Mouse (Mus musculus): ENCODE measurements around the gene Arhgap15. TPM values are rescaled to one million over a fixed set of nuclear protein-coding genes. Genes with fewer than 3 reads are reported as not detected.

Gene Arhgap15
- polyA plus RNA-seq, 1 experiment from 2014 or later = 1.1 TPM

GRCm38 (mm10) chr2:44140455-44140854, 391.8 kb downstream of the Arhgap15 start:
- H3K4me3 ChIP-seq (ENCODE audit: low read length) = no peak overlapping the region
- H3K9me3 ChIP-seq (ENCODE audit: low read length) = no peaks in the 10 kb centered on the region
- no peaks in the 10 kb centered on the region for H3K27me3 ChIP-seq (ENCODE audit: insufficient read depth, low read length)
- no peak overlapping the region for H3K9ac ChIP-seq (replicated peaks; ENCODE audit: low read length)
- no peak overlapping the region for H3K4me2 ChIP-seq (replicated peaks; ENCODE audit: low read depth, low read length)
- peaks cover 8% of the 10 kb centered on the region for H3K4me1 ChIP-seq (ENCODE audit: insufficient read depth, low read length)
- WGBS = 61% methylated on average over 4 of the region's 4 CpGs
- no peak overlapping the region for H3K27ac ChIP-seq (ENCODE audit: low read length)
- H3K36me3 ChIP-seq (ENCODE audit: insufficient read depth, low read length) = no peaks in the 10 kb centered on the region
- ATAC-seq (ENCODE audit: low FRiP score, low TSS enrichment) = no peak

DNA sequence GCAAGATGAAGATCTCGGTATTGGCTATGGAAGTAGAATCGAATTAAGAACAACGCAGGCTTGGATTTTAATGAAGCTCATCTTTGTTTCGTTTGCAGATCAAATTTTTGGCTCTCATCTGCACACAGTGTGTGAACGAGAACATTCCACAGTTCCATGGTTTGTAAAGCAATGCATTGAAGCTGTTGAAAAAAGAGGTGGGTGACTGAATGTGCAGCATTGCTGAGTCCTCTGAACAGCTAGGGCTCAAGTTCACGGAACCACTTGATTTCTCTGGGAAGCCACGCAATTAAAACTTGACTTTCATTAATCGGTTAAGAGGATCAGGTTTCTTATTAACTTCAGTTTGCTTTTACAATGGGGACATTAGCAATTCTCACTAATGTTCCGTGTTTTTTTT, 393.5 kb downstream of the Arhgap15 start:
- no peak; the same call in 1 of the 2 replicates for ATAC-seq (ENCODE audit: low FRiP score, low TSS enrichment)
- peak overlapping the region; percentile 66; the same call in 1 of the 2 replicates for H3K27ac ChIP-seq (ENCODE audit: low read length)
- H3K4me2 ChIP-seq (replicated peaks; ENCODE audit: low read depth, low read length) = no peak overlapping the region
- peaks cover 8% of the 10 kb centered on the region for H3K4me1 ChIP-seq (ENCODE audit: insufficient read depth, low read length)
- no peaks in the 10 kb centered on the region for H3K36me3 ChIP-seq (ENCODE audit: insufficient read depth, low read length)
- H3K4me3 ChIP-seq (ENCODE audit: low read length) = no peak overlapping the region
- 74% methylated on average over 9 of the region's 9 CpGs for WGBS
- H3K9ac ChIP-seq (replicated peaks; ENCODE audit: low read length) = no peak overlapping the region
- no peaks in the 10 kb centered on the region for H3K27me3 ChIP-seq (ENCODE audit: insufficient read depth, low read length)
- no peaks in the 10 kb centered on the region for H3K9me3 ChIP-seq (ENCODE audit: low read length)

DNA sequence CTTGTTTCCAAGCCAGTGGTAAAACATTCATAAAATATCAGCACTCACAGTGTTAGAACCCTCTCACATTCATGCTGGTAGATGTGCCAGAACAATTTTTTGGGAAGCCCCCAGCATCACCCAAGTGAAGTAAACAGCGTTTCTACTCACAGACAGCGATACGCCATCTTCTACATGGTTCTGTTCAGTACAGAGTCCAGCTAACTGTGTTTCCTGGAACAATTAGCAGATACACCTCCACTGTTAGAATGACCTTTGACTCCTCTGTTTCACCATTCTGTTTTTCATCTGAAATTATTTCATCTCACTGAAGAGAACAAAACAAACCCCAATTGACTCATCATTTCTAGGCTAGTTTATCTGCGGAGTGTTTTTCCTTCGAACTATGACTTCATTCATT, 394.0 kb downstream of the Arhgap15 start:
- Histone ChIP-seq H3K4me1 (ENCODE audit: insufficient read depth, low read length) (peaks cover 8% of the 10 kb centered on the region), H3K27ac (ENCODE audit: low read length) (0 out of 2 replicates have a peak overlapping the region, but pooled peaks have one; percentile 14)

GRCm38 (mm10) chr2:44146124-44146981, 397.7 kb downstream of the Arhgap15 start:
- Histone ChIP-seq H3K4me2 (replicated peaks; ENCODE audit: low read depth, low read length) (no peak overlapping the region), H3K4me1 (ENCODE audit: insufficient read depth, low read length) (peaks cover 11% of the 10 kb centered on the region), H3K4me3 (ENCODE audit: low read length) (no peak overlapping the region), H3K27me3 (ENCODE audit: insufficient read depth, low read length) (no peaks in the 10 kb centered on the region), H3K9ac (replicated peaks; ENCODE audit: low read length) (no peak overlapping the region), H3K36me3 (ENCODE audit: insufficient read depth, low read length) (no peaks in the 10 kb centered on the region), H3K27ac (ENCODE audit: low read length) (peak overlapping the region; percentile 87), H3K9me3 (ENCODE audit: low read length) (no peaks in the 10 kb centered on the region)
- WGBS = 73% methylated on average over 7 of the region's 7 CpGs
- ATAC-seq (ENCODE audit: low FRiP score, low TSS enrichment) = peak; percentile 64

More for the DNA sequence above, 394.0 kb downstream of the Arhgap15 start:
- H3K4me3 ChIP-seq (ENCODE audit: low read length) = no peak overlapping the region
- ATAC-seq (ENCODE audit: low FRiP score, low TSS enrichment) = no peak
- no peaks in the 10 kb centered on the region for H3K9me3 ChIP-seq (ENCODE audit: low read length)
- no peak overlapping the region for H3K4me2 ChIP-seq (replicated peaks; ENCODE audit: low read depth, low read length)
- H3K36me3 ChIP-seq (ENCODE audit: insufficient read depth, low read length) = no peaks in the 10 kb centered on the region
- H3K9ac ChIP-seq (replicated peaks; ENCODE audit: low read length) = no peak overlapping the region
- WGBS = 92% methylated on average over 5 of the region's 5 CpGs
- H3K27me3 ChIP-seq (ENCODE audit: insufficient read depth, low read length) = no peaks in the 10 kb centered on the region

DNA sequence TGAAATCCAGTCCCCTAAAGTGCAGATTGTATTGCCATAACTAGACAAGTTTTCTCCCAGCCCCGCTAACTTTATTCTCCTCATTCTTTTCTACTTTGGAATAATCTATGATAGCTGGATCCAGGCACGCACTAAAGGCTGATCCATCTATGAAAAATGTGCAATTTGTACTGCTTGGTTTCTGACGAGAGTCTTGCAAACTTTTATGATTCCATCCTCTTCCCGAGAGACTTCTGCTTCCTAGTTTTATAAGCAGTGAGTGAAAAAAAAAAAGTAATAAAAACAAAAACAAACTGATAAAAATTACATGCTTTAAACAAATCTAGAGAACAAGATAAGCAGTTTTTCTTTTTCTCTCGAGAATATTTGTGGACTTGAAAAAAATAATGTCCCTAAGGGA, 398.9 kb downstream of the Arhgap15 start:
- 0 out of 2 replicates have a peak, but pooled peaks cover 3% of the 10 kb centered on the region for H3K4me1 ChIP-seq (ENCODE audit: insufficient read depth, low read length)
- H3K36me3 ChIP-seq (ENCODE audit: insufficient read depth, low read length) = no peaks in the 10 kb centered on the region
- no peak overlapping the region for H3K4me3 ChIP-seq (ENCODE audit: low read length)
- H3K4me2 ChIP-seq (replicated peaks; ENCODE audit: low read depth, low read length) = no peak overlapping the region
- H3K9me3 ChIP-seq (ENCODE audit: low read length) = no peaks in the 10 kb centered on the region
- H3K27ac ChIP-seq (ENCODE audit: low read length) = peak overlapping the region; percentile 90
- ATAC-seq (ENCODE audit: low FRiP score, low TSS enrichment) = no peak
- H3K27me3 ChIP-seq (ENCODE audit: insufficient read depth, low read length) = no peaks in the 10 kb centered on the region
- no peak overlapping the region for H3K9ac ChIP-seq (replicated peaks; ENCODE audit: low read length)
- WGBS = 57% methylated on average over 5 of the region's 5 CpGs

DNA sequence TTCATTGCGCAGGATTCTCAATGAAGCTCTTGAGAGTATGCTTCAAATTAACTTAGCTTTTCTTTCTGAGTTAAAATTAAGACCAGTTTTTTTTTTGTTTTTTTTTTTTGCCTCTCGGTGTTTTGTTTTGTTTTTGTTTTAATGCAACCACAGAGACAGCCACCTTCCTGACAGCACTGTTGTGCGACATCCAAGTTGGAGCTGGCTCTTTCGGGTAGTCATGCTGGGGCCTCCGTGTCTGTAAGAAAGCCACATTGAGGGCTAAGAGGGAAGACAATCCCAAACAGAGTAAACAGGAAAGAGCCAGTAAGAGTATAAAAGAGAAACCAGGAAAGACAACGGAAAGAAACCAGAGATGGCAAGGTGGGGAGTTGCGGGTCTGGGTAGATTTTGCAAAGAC, 399.3 kb downstream of the Arhgap15 start:
- WGBS = 46% methylated on average over 7 of the region's 7 CpGs
- Histone ChIP-seq H3K4me1 (ENCODE audit: insufficient read depth, low read length) (0 out of 2 replicates have a peak, but pooled peaks cover 3% of the 10 kb centered on the region), H3K27ac (ENCODE audit: low read length) (peak overlapping the region; percentile 92), H3K4me2 (replicated peaks; ENCODE audit: low read depth, low read length) (no peak overlapping the region), H3K4me3 (ENCODE audit: low read length) (no peak overlapping the region), H3K9ac (replicated peaks; ENCODE audit: low read length) (no peak overlapping the region), H3K9me3 (ENCODE audit: low read length) (no peaks in the 10 kb centered on the region), H3K27me3 (ENCODE audit: insufficient read depth, low read length) (no peaks in the 10 kb centered on the region), H3K36me3 (ENCODE audit: insufficient read depth, low read length) (no peaks in the 10 kb centered on the region)
- no peak for ATAC-seq (ENCODE audit: low FRiP score, low TSS enrichment)

DNA sequence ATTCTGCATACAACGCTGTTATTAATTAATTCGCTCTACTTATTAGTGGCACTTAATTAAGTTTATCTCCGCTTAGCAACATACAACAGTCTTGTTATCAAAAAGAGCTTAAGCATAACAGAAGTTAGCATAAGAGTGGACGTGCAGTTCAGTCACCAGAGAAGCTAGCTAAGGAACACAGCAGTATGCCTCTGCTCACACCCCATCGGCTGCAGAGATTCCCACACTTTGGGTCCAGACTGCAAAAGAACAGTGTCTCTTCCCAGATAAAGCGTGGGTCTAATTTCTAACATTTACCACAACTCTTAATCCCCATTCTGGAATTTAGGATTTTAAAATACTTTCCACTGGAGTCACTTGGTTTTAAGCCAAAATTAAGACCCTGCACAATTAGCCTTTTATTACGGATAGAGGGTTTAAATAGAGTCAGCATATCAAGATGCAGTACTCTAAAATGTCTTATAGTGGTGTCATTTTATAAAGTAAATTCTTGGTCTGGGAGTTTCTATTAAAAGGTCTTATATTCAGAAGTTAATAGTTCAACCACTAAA, 400.0 kb downstream of the Arhgap15 start:
- H3K27ac ChIP-seq (ENCODE audit: low read length) = peak overlapping the region; percentile 92
- no peaks in the 10 kb centered on the region for H3K36me3 ChIP-seq (ENCODE audit: insufficient read depth, low read length)
- no peaks in the 10 kb centered on the region for H3K9me3 ChIP-seq (ENCODE audit: low read length)
- no peak overlapping the region for H3K4me3 ChIP-seq (ENCODE audit: low read length)
- 0 out of 2 replicates have a peak, but pooled peaks cover 3% of the 10 kb centered on the region for H3K4me1 ChIP-seq (ENCODE audit: insufficient read depth, low read length)
- H3K9ac ChIP-seq (replicated peaks; ENCODE audit: low read length) = no peak overlapping the region
- no peak for ATAC-seq (ENCODE audit: low FRiP score, low TSS enrichment)
- no peak overlapping the region for H3K4me2 ChIP-seq (replicated peaks; ENCODE audit: low read depth, low read length)
- H3K27me3 ChIP-seq (ENCODE audit: insufficient read depth, low read length) = no peaks in the 10 kb centered on the region
- WGBS = 62% methylated on average over 7 of the region's 7 CpGs

DNA sequence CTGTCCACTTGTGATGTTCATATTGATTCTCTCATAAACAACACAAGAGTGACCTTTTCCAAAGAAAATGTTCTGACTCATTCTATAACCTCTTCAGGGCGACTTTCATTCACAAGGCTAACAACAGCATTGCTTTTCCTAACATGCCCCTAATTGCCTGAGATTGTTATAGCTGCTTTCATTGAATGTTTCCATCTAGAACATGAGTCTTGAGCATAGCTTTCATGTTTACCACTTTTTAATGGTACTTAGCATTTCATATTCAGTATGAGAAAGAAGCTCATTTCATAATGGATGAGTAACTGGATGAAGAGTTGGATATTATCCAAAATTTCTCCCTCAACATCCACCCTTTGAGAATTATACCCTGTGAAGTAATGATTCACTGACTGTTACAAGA, 403.7 kb downstream of the Arhgap15 start:
- ATAC-seq (ENCODE audit: low FRiP score, low TSS enrichment) = no peak
- WGBS = 84% methylated on average over 1 of the region's 1 CpGs
- Histone ChIP-seq H3K4me1 (ENCODE audit: insufficient read depth, low read length) (0 out of 2 replicates have a peak, but pooled peaks cover 3% of the 10 kb centered on the region), H3K27me3 (ENCODE audit: insufficient read depth, low read length) (no peaks in the 10 kb centered on the region), H3K9ac (replicated peaks; ENCODE audit: low read length) (no peak overlapping the region), H3K36me3 (ENCODE audit: insufficient read depth, low read length) (no peaks in the 10 kb centered on the region), H3K4me3 (ENCODE audit: low read length) (no peak overlapping the region), H3K27ac (ENCODE audit: low read length) (no peak overlapping the region), H3K4me2 (replicated peaks; ENCODE audit: low read depth, low read length) (no peak overlapping the region), H3K9me3 (ENCODE audit: low read length) (no peaks in the 10 kb centered on the region)

GRCm38 (mm10) chr2:44160358-44160757, 411.7 kb downstream of the Arhgap15 start:
- H3K27me3 ChIP-seq (ENCODE audit: insufficient read depth, low read length) = no peaks in the 10 kb centered on the region
- H3K4me2 ChIP-seq (replicated peaks; ENCODE audit: low read depth, low read length) = no peak overlapping the region
- no peak overlapping the region for H3K9ac ChIP-seq (replicated peaks; ENCODE audit: low read length)
- H3K27ac ChIP-seq (ENCODE audit: low read length) = no peak overlapping the region
- H3K4me3 ChIP-seq (ENCODE audit: low read length) = no peak overlapping the region
- H3K9me3 ChIP-seq (ENCODE audit: low read length) = no peaks in the 10 kb centered on the region
- ATAC-seq (ENCODE audit: low FRiP score, low TSS enrichment) = no peak
- no peaks in the 10 kb centered on the region for H3K4me1 ChIP-seq (ENCODE audit: insufficient read depth, low read length)
- 46% methylated on average over 4 of the region's 4 CpGs for WGBS
- no peaks in the 10 kb centered on the region for H3K36me3 ChIP-seq (ENCODE audit: insufficient read depth, low read length)

GRCm38 (mm10) chr2:44165789-44166188, 417.2 kb downstream of the Arhgap15 start:
- H3K4me2 ChIP-seq (replicated peaks; ENCODE audit: low read depth, low read length) = no peak overlapping the region
- H3K9me3 ChIP-seq (ENCODE audit: low read length) = no peaks in the 10 kb centered on the region
- no peak overlapping the region for H3K4me3 ChIP-seq (ENCODE audit: low read length)
- no peaks in the 10 kb centered on the region for H3K27me3 ChIP-seq (ENCODE audit: insufficient read depth, low read length)
- WGBS = 45% methylated on average over 3 of the region's 3 CpGs
- H3K27ac ChIP-seq (ENCODE audit: low read length) = no peak overlapping the region
- no peak for ATAC-seq (ENCODE audit: low FRiP score, low TSS enrichment)
- no peaks in the 10 kb centered on the region for H3K4me1 ChIP-seq (ENCODE audit: insufficient read depth, low read length)
- H3K36me3 ChIP-seq (ENCODE audit: insufficient read depth, low read length) = no peaks in the 10 kb centered on the region
- no peak overlapping the region for H3K9ac ChIP-seq (replicated peaks; ENCODE audit: low read length)

Data from kidney, embryonic 16.5 days (tissue).